Comparison of ENCODE assay signal across 21 mouse cellular contexts in the genomic region with DNA sequence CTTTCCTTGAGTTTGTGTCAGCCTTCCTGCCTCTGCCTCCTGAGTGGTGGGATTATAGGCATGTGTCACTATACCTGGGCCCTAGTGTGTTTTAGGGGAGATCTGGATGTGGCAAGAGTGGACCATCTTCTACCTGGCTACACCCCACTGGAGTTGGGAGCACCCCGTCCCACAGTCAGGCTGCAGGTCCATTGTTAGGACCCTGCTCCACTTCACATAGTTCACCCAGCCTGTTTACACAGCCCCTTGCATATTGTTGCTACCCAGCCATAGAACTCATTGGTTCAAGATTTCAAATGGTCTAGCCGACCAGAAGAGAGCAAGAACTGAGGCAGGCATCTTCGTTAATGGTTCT. TPM values are rescaled to one million over a fixed set of nuclear protein-coding genes. Genes with fewer than 3 reads are reported as not detected.
A peak's percentile ranks its signal among the peaks of the same experiment; 100 is the strongest.
DNase-seq lines count a peak whose midpoint lies in the region; ATAC-seq and TF ChIP-seq lines count a peak whose summit lies in the region.
"Had no signal": no experiment of that assay in that cellular context is flagged by ENCODE, and none has a peak within 500 bp of the region (broad histone marks: within the 10 kb centered on the region; RNA-seq: fewer than 3 reads in every experiment).

No protein-coding gene starts in this region.

- TF ChIP-seq CTCF in forebrain, postnatal 0 days (IDR thresholded peaks at IDR 0.05; ENCODE audit: low read depth), result no peak
- no peak for TF ChIP-seq CTCF in stomach, postnatal 0 days (IDR thresholded peaks at IDR 0.05; ENCODE audit: low read depth)

- no peak overlapping the region for H3K27ac ChIP-seq in forebrain, postnatal 0 days (ENCODE audit: low read depth, low read length)
- no peak overlapping the region for H3K27ac ChIP-seq in forebrain, embryonic 13.5 days
- H3K27ac ChIP-seq in heart, embryonic 15.5 days, result peak overlapping the region; percentile 63
- no peak overlapping the region for H3K27ac ChIP-seq in heart, embryonic 12.5 days (ENCODE audit: poor library complexity, severe bottlenecking)
- 0 out of 2 replicates have a peak overlapping the region, but pooled peaks have one; percentile 9 for H3K27ac ChIP-seq in limb, embryonic 15.5 days
- H3K27ac ChIP-seq in limb, embryonic 10.5 days, result no peak overlapping the region
- 0 out of 2 replicates have a peak overlapping the region, but pooled peaks have one; percentile 18 for H3K27ac ChIP-seq in stomach, postnatal 0 days (replicated peaks)
- H3K27ac ChIP-seq: forebrain, embryonic 15.5 days; hindbrain, embryonic 13.5 days; hindbrain, postnatal 0 days had no signal

- no peaks in the 10 kb centered on the region for H3K36me3 ChIP-seq in forebrain, postnatal 0 days (ENCODE audit: insufficient read depth)
- H3K36me3 ChIP-seq in forebrain, embryonic 13.5 days (ENCODE audit: poor library complexity, severe bottlenecking), result no peaks in the 10 kb centered on the region
- no peaks in the 10 kb centered on the region for H3K36me3 ChIP-seq in heart, embryonic 15.5 days
- no peaks in the 10 kb centered on the region for H3K36me3 ChIP-seq in heart, embryonic 12.5 days
- H3K36me3 ChIP-seq in limb, embryonic 15.5 days, result no peaks in the 10 kb centered on the region
- no peaks in the 10 kb centered on the region for H3K36me3 ChIP-seq in limb, embryonic 10.5 days
- no peaks in the 10 kb centered on the region for H3K36me3 ChIP-seq in stomach, postnatal 0 days (ENCODE audit: control insufficient read depth, insufficient read depth, low read length)
- H3K36me3 ChIP-seq: forebrain, embryonic 15.5 days; hindbrain, embryonic 13.5 days had no signal

- no peaks in the 10 kb centered on the region for H3K9me3 ChIP-seq in forebrain, postnatal 0 days (ENCODE audit: low read length)
- H3K9me3 ChIP-seq in forebrain, embryonic 13.5 days (replicated peaks), result peaks cover 6% of the 10 kb centered on the region
- no peaks in the 10 kb centered on the region for H3K9me3 ChIP-seq in heart, embryonic 15.5 days (replicated peaks)
- peaks cover 9% of the 10 kb centered on the region; the same call in 1 of the 2 replicates for H3K9me3 ChIP-seq in heart, embryonic 12.5 days (replicated peaks)
- H3K9me3 ChIP-seq in limb, embryonic 15.5 days, result no peaks in the 10 kb centered on the region
- H3K9me3 ChIP-seq in limb, embryonic 10.5 days (replicated peaks), result no peaks in the 10 kb centered on the region
- H3K9me3 ChIP-seq in stomach, postnatal 0 days (ENCODE audit: control insufficient read depth, low read length), result no peaks in the 10 kb centered on the region
- H3K9me3 ChIP-seq: forebrain, embryonic 15.5 days; hindbrain, embryonic 13.5 days had no signal

- DNase-seq in forebrain, postnatal 0 days, result no peak
- DNase-seq in limb, embryonic 10.5 days (ENCODE audit: low spot score), result no peak
- no peak for DNase-seq in stomach, postnatal 0 days (ENCODE audit: low spot score)
- DNase-seq: adrenal gland, postnatal 14 days; cerebellum, adult 2 months; cerebellum, postnatal 10 days; gastrocnemius, postnatal 36 days had no signal

- WGBS in forebrain, postnatal 0 days, result 76% methylated on average over 3 of the region's 3 CpGs
- WGBS in forebrain, embryonic 13.5 days, result 85% methylated on average over 3 of the region's 3 CpGs
- WGBS in heart, embryonic 15.5 days, result 82% methylated on average over 3 of the region's 3 CpGs
- 85% methylated on average over 3 of the region's 3 CpGs for WGBS in heart, embryonic 12.5 days
- WGBS in limb, embryonic 15.5 days, result 86% methylated on average over 3 of the region's 3 CpGs
- WGBS in limb, embryonic 10.5 days, result 90% methylated on average over 3 of the region's 3 CpGs
- WGBS in stomach, postnatal 0 days, result 68% methylated on average over 3 of the region's 3 CpGs

- no peak for TF ChIP-seq EP300 in stomach, postnatal 0 days (optimal IDR thresholded peaks at IDR 0.05)

- no peak overlapping the region for H3K9ac ChIP-seq in forebrain, postnatal 0 days
- no peak overlapping the region for H3K9ac ChIP-seq in forebrain, embryonic 13.5 days
- H3K9ac ChIP-seq in heart, embryonic 15.5 days, result no peak overlapping the region
- H3K9ac ChIP-seq in heart, embryonic 12.5 days, result no peak overlapping the region
- no peak overlapping the region for H3K9ac ChIP-seq in limb, embryonic 15.5 days
- H3K9ac ChIP-seq in stomach, postnatal 0 days (ENCODE audit: low read length), result no peak overlapping the region
- H3K9ac ChIP-seq: forebrain, embryonic 15.5 days; hindbrain, embryonic 13.5 days had no signal

- 0 out of 2 replicates have a peak, but pooled peaks have one; percentile 8 for ATAC-seq in forebrain, postnatal 0 days
- no peak for ATAC-seq in forebrain, embryonic 13.5 days
- ATAC-seq in heart, embryonic 15.5 days (replicated peaks; ENCODE audit: insufficient number of reproducible peaks, insufficient read depth, low FRiP score, low read depth), result no peak
- ATAC-seq in heart, embryonic 12.5 days (ENCODE audit: insufficient number of reproducible peaks, low FRiP score), result no peak
- ATAC-seq in limb, embryonic 15.5 days (ENCODE audit: insufficient number of reproducible peaks, low FRiP score, low TSS enrichment, low read depth), result no peak
- no peak for ATAC-seq in stomach, postnatal 0 days (ENCODE audit: low FRiP score, low TSS enrichment)
- ATAC-seq in erythroid progenitor cell, adult 5-6 weeks (replicated peaks; ENCODE audit: low FRiP score, poor library complexity, severe bottlenecking), result no peak
- ATAC-seq: activated CD4-positive, CD25-positive, alpha-beta regulatory T cell, adult 4 months; forebrain, embryonic 15.5 days; hindbrain, postnatal 0 days; Patski had no signal

- no peaks in the 10 kb centered on the region for H3K27me3 ChIP-seq in forebrain, postnatal 0 days (ENCODE audit: insufficient read depth, low read length)
- 0 out of 2 replicates have a peak, but pooled peaks cover 3% of the 10 kb centered on the region for H3K27me3 ChIP-seq in forebrain, embryonic 13.5 days
- 0 out of 2 replicates have a peak, but pooled peaks cover 3% of the 10 kb centered on the region for H3K27me3 ChIP-seq in heart, embryonic 15.5 days
- no peaks in the 10 kb centered on the region for H3K27me3 ChIP-seq in heart, embryonic 12.5 days (replicated peaks)
- no peaks in the 10 kb centered on the region for H3K27me3 ChIP-seq in limb, embryonic 15.5 days
- no peaks in the 10 kb centered on the region for H3K27me3 ChIP-seq in limb, embryonic 10.5 days (ENCODE audit: low read depth, poor library complexity, severe bottlenecking)
- H3K27me3 ChIP-seq in stomach, postnatal 0 days (ENCODE audit: control insufficient read depth, insufficient read depth, low read length), result no peaks in the 10 kb centered on the region
- H3K27me3 ChIP-seq: forebrain, embryonic 15.5 days; hindbrain, embryonic 13.5 days had no signal

- no peak overlapping the region for H3K4me2 ChIP-seq in forebrain, postnatal 0 days (ENCODE audit: low read depth)
- H3K4me2 ChIP-seq in forebrain, embryonic 13.5 days, result no peak overlapping the region
- H3K4me2 ChIP-seq in heart, embryonic 15.5 days, result no peak overlapping the region
- no peak overlapping the region for H3K4me2 ChIP-seq in heart, embryonic 12.5 days
- no peak overlapping the region for H3K4me2 ChIP-seq in limb, embryonic 15.5 days
- H3K4me2 ChIP-seq in stomach, postnatal 0 days (replicated peaks; ENCODE audit: low read depth), result no peak overlapping the region
- H3K4me2 ChIP-seq: forebrain, embryonic 15.5 days; hindbrain, embryonic 13.5 days had no signal

- 0 out of 2 replicates have a peak, but pooled peaks cover 3% of the 10 kb centered on the region for H3K4me1 ChIP-seq in forebrain, postnatal 0 days (ENCODE audit: insufficient read depth)
- H3K4me1 ChIP-seq in forebrain, embryonic 13.5 days, result no peaks in the 10 kb centered on the region
- H3K4me1 ChIP-seq in heart, embryonic 15.5 days (replicated peaks), result no peaks in the 10 kb centered on the region
- no peaks in the 10 kb centered on the region for H3K4me1 ChIP-seq in heart, embryonic 12.5 days (replicated peaks)
- peaks cover 24% of the 10 kb centered on the region for H3K4me1 ChIP-seq in limb, embryonic 15.5 days
- peaks cover 8% of the 10 kb centered on the region for H3K4me1 ChIP-seq in limb, embryonic 10.5 days
- no peaks in the 10 kb centered on the region for H3K4me1 ChIP-seq in stomach, postnatal 0 days (replicated peaks; ENCODE audit: control insufficient read depth, insufficient read depth)
- H3K4me1 ChIP-seq: forebrain, embryonic 15.5 days; hindbrain, embryonic 13.5 days had no signal

- H3K4me3 ChIP-seq in forebrain, postnatal 0 days (ENCODE audit: low read depth, low read length), result no peak overlapping the region
- H3K4me3 ChIP-seq in forebrain, embryonic 13.5 days, result no peak overlapping the region
- H3K4me3 ChIP-seq in heart, embryonic 15.5 days, result no peak overlapping the region
- no peak overlapping the region for H3K4me3 ChIP-seq in heart, embryonic 12.5 days
- H3K4me3 ChIP-seq in limb, embryonic 15.5 days, result no peak overlapping the region
- H3K4me3 ChIP-seq in limb, embryonic 10.5 days, result no peak overlapping the region
- H3K4me3 ChIP-seq in stomach, postnatal 0 days (ENCODE audit: low read depth, low read length), result no peak overlapping the region
- H3K4me3 ChIP-seq: forebrain, embryonic 15.5 days; hindbrain, embryonic 13.5 days had no signal

RNA-seq across cellular contexts. Expression of gene Tll2, which starts 54.6 kb away (rescaled TPM):
- total RNA-seq in forebrain, postnatal 0 days (2014; rRNA removed), result 0.62 and 1.00 TPM in 2 replicates
- 0.26 and 0.33 TPM in 2 replicates for polyA plus RNA-seq in forebrain, postnatal 0 days (2015; fragmentation: Nextera tagmentation; extraction: Ambion mirVana)
- polyA plus RNA-seq in forebrain, embryonic 13.5 days (2015; fragmentation: Nextera tagmentation; extraction: Ambion mirVana), result 0.89 and 1.1 TPM in 2 replicates
- 0.15 and 0.19 TPM in 2 replicates for polyA plus RNA-seq in heart, embryonic 15.5 days (2015; fragmentation: Nextera tagmentation; extraction: Ambion mirVana)
- 0.05 TPM in 1 of 2 replicates, not detected in the other for polyA plus RNA-seq in heart, embryonic 12.5 days (2016; fragmentation: Nextera tagmentation; extraction: Ambion mirVana)
- polyA plus RNA-seq in limb, embryonic 15.5 days (2015; fragmentation: Nextera tagmentation; extraction: Ambion mirVana), result 0.46 and 0.52 TPM in 2 replicates
- 0.03 TPM in 1 of 2 replicates, not detected in the other for polyA plus RNA-seq in limb, embryonic 10.5 days (2016; fragmentation: Nextera tagmentation; extraction: Ambion mirVana)
- polyA plus RNA-seq in stomach, postnatal 0 days (2015; fragmentation: Nextera tagmentation; extraction: Ambion mirVana), result 0.06 and 0.27 TPM in 2 replicates
- total RNA-seq in erythroid progenitor cell, adult 5-6 weeks (2015; ENCODE audit: low replicate concordance), result not detected in 2 replicates
- total RNA-seq in erythroid progenitor cell, adult 5-6 weeks (2017; ENCODE audit: low replicate concordance), result not detected in 2 replicates
- total RNA-seq: adrenal gland, postnatal 14 days; CH12.LX; hematopoietic stem cell, adult 5-6 weeks had no signal
- polyA plus RNA-seq: activated CD4-positive, CD25-positive, alpha-beta regulatory T cell, adult 4 months; intestine, embryonic 14.5 days; kidney, embryonic 16.5 days had no signal

Comparison
In these comparisons a context has a peak if more than half of its experiments do, and no peak if none do; other contexts are left out.
1. H3K27ac ChIP-seq: peak in heart, embryonic 15.5 days (single experiment), limb, embryonic 15.5 days (single experiment) and stomach, postnatal 0 days (single experiment); none in forebrain, postnatal 0 days (single experiment), forebrain, embryonic 13.5 days (single experiment), heart, embryonic 12.5 days (single experiment) and limb, embryonic 10.5 days (single experiment).